Mouse (Mus musculus) lung, adult 2 months (tissue): Measurements from ENCODE around the gene Gm28047. TPM values are rescaled to one million over a fixed set of nuclear protein-coding genes. Genes with fewer than 3 reads are reported as not detected.
A peak's percentile ranks its signal among the peaks of the same experiment; 100 is the strongest.
"Not testable (repeated sequence)": the region's sequence is repeated elsewhere in the genome, so short reads cannot be mapped to it uniquely, and the experiment has no call there.

Source experiments
- DNase-seq: peaks from one replicate; pipeline ENCODE4 v3.0.0; 2022
- H3K4me1 ChIP-seq: fragments of 200-500 bp; 2 replicates; pipeline ENCODE4 v1.6.1; 2011; ENCODE audit warnings: low read length; ENCODE audit not compliant: control insufficient read depth, insufficient read depth
- H3K4me3 ChIP-seq: fragments of 200-500 bp; replicated peaks from 2 replicates; pipeline ENCODE3; 2011; ENCODE audit warnings: low read depth, mild to moderate bottlenecking, control low read depth, low read length; ENCODE audit errors: extremely low read depth
- CTCF ChIP-seq: fragments of 200-500 bp; IDR thresholded peaks from 2 replicates; pipeline ENCODE4 v1.5.1; 2011; ENCODE audit warnings: mild to moderate bottlenecking, low read length, control low read depth; ENCODE audit not compliant: insufficient read depth
- POLR2A ChIP-seq: fragments of 200-500 bp; IDR thresholded peaks from 2 replicates; pipeline ENCODE4 v1.6.1; 2011; ENCODE audit warnings: low read depth, mild to moderate bottlenecking, control low read depth, low read length, borderline replicate concordance; ENCODE audit errors: extremely low read depth
- WGBS: fragments of 180-500 bp; shearing (Covaris S2); methylation state at CpG from one replicate; pipeline ENCODE4 v1.1.7; 2018; 5-methylcytosine and 5-hydroxymethylcytosine counted together
- polyA plus RNA-seq: library from polyadenylated mRNA; depleted of rRNA; stranded (reverse); fragments of >200 nt; gene quantifications from 2 replicates; pipeline ENCODE4 v1.2.3, GENCODE M21; 2012

Gm28047 gene
- polyA plus RNA-seq, 1 experiment = 0.11 TPM

- H3K4me3 ChIP-seq = no peak overlapping the region
- WGBS = 75% methylated on average over 1 of the region's 1 CpGs
Measured at GRCm38 (mm10) chr15:102620765-102621164, 4.1 kb downstream of the Gm28047 start.

GRCm38 (mm10) chr15:102619486-102619885 lies 5.4 kb downstream of the Gm28047 start:
- Histone ChIP-seq H3K4me3 (no peak overlapping the region), H3K4me1 (peaks cover 5% of the 10 kb centered on the region)
- TF ChIP-seq POLR2A (no peak), CTCF (no peak)
- WGBS = 90% methylated on average over 5 of the region's 5 CpGs
- no peak for DNase-seq

More at GRCm38 (mm10) chr15:102620765-102621164, 4.1 kb downstream of the Gm28047 start:
- H3K4me1 ChIP-seq = peaks cover 5% of the 10 kb centered on the region
- TF ChIP-seq POLR2A (no peak), CTCF (no peak)
- no peak for DNase-seq

GRCm38 (mm10) chr15:102617654-102618053 lies 7.2 kb downstream of the Gm28047 start:
- peaks cover 2% of the 10 kb centered on the region for H3K4me1 ChIP-seq
- DNase-seq = no peak
- 64% methylated on average over 1 of the region's 1 CpGs for WGBS
- TF ChIP-seq CTCF (no peak), POLR2A (no peak)
- no peak overlapping the region for H3K4me3 ChIP-seq

- no peak for DNase-seq
- WGBS = 78% methylated on average over 2 of the region's 2 CpGs
- TF ChIP-seq POLR2A = no peak
- no peak for TF ChIP-seq CTCF
- no peaks in the 10 kb centered on the region; the same call in 1 of the 2 replicates for H3K4me1 ChIP-seq
- no peak overlapping the region for H3K4me3 ChIP-seq
Measured at GRCm38 (mm10) chr15:102616174-102616573, 8.7 kb downstream of the Gm28047 start.

GRCm38 (mm10) chr15:102614224-102614623 lies 10.6 kb downstream of the Gm28047 start:
- H3K4me3 ChIP-seq = no peak overlapping the region
- DNase-seq = no peak
- H3K4me1 ChIP-seq = peaks cover 3% of the 10 kb centered on the region
- TF ChIP-seq CTCF = no peak
- TF ChIP-seq POLR2A = no peak

GRCm38 (mm10) chr15:102612966-102613365 lies 11.9 kb downstream of the Gm28047 start:
- peaks cover 7% of the 10 kb centered on the region for H3K4me1 ChIP-seq
- TF ChIP-seq POLR2A (no peak), CTCF (no peak)
- no peak for DNase-seq
- no peak overlapping the region for H3K4me3 ChIP-seq

- H3K4me1 ChIP-seq, H3K4me3 ChIP-seq, DNase-seq: not testable (repeated sequence)
- 79% methylated on average over 1 of the region's 1 CpGs for WGBS
Measured at GRCm38 (mm10) chr15:102608586-102608985, 16.3 kb downstream of the Gm28047 start.

- WGBS = 43% methylated on average over 8 of the region's 8 CpGs
- peaks cover 2% of the 10 kb centered on the region; the same call in 1 of the 2 replicates for H3K4me1 ChIP-seq
- no peak for DNase-seq
- no peak overlapping the region for H3K4me3 ChIP-seq
- TF ChIP-seq POLR2A (no peak), CTCF (no peak)
Measured at GRCm38 (mm10) chr15:102593996-102594656, 30.7 kb downstream of the Gm28047 start.

GRCm38 (mm10) chr15:102592674-102593073 lies 32.2 kb downstream of the Gm28047 start:
- no peak for DNase-seq
- 17% methylated on average over 1 of the region's 1 CpGs for WGBS
- H3K4me3 ChIP-seq = no peak overlapping the region
- H3K4me1 ChIP-seq = peaks cover 2% of the 10 kb centered on the region; the same call in 1 of the 2 replicates
- TF ChIP-seq POLR2A (no peak), CTCF (peak; percentile 33; the same call in 1 of the 2 replicates)

- 64% methylated on average over 1 of the region's 1 CpGs for WGBS
- Histone ChIP-seq H3K4me1 (no peaks in the 10 kb centered on the region; the same call in 1 of the 2 replicates), H3K4me3 (no peak overlapping the region)
- DNase-seq = no peak
- TF ChIP-seq POLR2A (no peak), CTCF (no peak)
Measured at GRCm38 (mm10) chr15:102590567-102590966, 34.3 kb downstream of the Gm28047 start.
